Mouse (Mus musculus): ENCODE data around the gene Uchl3. TPM values are rescaled to one million over a fixed set of nuclear protein-coding genes. Genes with fewer than 3 reads are reported as not detected.

Uchl3 gene
- polyA plus RNA-seq, 1 experiment, result 38.9 TPM

- TF ChIP-seq MYOG (IDR thresholded peaks at IDR 0.05; ENCODE audit: control insufficient read depth, extremely low read depth, insufficient read length), result no peak
- TF ChIP-seq CEBPB (IDR thresholded peaks at IDR 0.05; ENCODE audit: low read depth), result no peak
- no peak for TF ChIP-seq MYOD1 (IDR thresholded peaks at IDR 0.05; ENCODE audit: control insufficient read depth, insufficient read length, low read depth)
- no peak for TF ChIP-seq MAX (IDR thresholded peaks at IDR 0.05)
- no peak for TF ChIP-seq USF1 (IDR thresholded peaks at IDR 0.05; ENCODE audit: low read depth)
- no peak for TF ChIP-seq CTCF (IDR thresholded peaks at IDR 0.05; ENCODE audit: control insufficient read depth, insufficient read depth, insufficient read length)
- no peak for TF ChIP-seq FOSL1 (IDR thresholded peaks at IDR 0.05; ENCODE audit: insufficient read depth, low read length, poor library complexity, severe bottlenecking)
- Histone ChIP-seq H3K79me3 (ENCODE audit: low read depth) (no peaks in the 10 kb centered on the region), H3K36me3 (ENCODE audit: control insufficient read depth, insufficient read depth) (no peaks in the 10 kb centered on the region), H3K4me3 (ENCODE audit: insufficient read depth, poor library complexity, severe bottlenecking) (no peak overlapping the region), H3ac (ENCODE audit: control insufficient read depth, insufficient read length, low read depth) (no peak overlapping the region), H3K79me2 (ENCODE audit: control insufficient read depth, insufficient read depth) (no peaks in the 10 kb centered on the region), H3K27me3 (ENCODE audit: control insufficient read depth, insufficient read depth, insufficient read length) (peaks cover 21% of the 10 kb centered on the region)
Measured at GRCm38 (mm10) chr14:101714414-101714813, 60.6 kb downstream of the Uchl3 start.

GRCm38 (mm10) chr14:101729237-101729971 lies 75.6 kb downstream of the Uchl3 start, which contains the start of the genes Gm9922 and Lmo7:
Gm9922 (minus strand) TSS chr14:101729814.
Lmo7 (plus strand) TSS chr14:101729957.
- TF ChIP-seq CTCF (IDR thresholded peaks at IDR 0.05; ENCODE audit: control insufficient read depth, insufficient read depth, insufficient read length), result no peak
- TF ChIP-seq FOSL1 (IDR thresholded peaks at IDR 0.05; ENCODE audit: insufficient read depth, low read length, poor library complexity, severe bottlenecking), result no peak
- H3K36me3 ChIP-seq (ENCODE audit: control insufficient read depth, insufficient read depth), result no peaks in the 10 kb centered on the region
- H3ac ChIP-seq (ENCODE audit: control insufficient read depth, insufficient read length, low read depth), result peak within 1 kb of the TSS; percentile 19
- H3K27me3 ChIP-seq (ENCODE audit: control insufficient read depth, insufficient read depth, insufficient read length), result peaks cover 3% of the 10 kb centered on the region
- H3K79me2 ChIP-seq (ENCODE audit: control insufficient read depth, insufficient read depth), result no peaks in the 10 kb centered on the region
- H3K4me3 ChIP-seq (ENCODE audit: insufficient read depth, poor library complexity, severe bottlenecking), result peak within 1 kb of the TSS; percentile 28
- H3K79me3 ChIP-seq (ENCODE audit: low read depth), result no peaks in the 10 kb centered on the region

- Histone ChIP-seq H3K4me3 (ENCODE audit: insufficient read depth, poor library complexity, severe bottlenecking) (peak overlapping the region; percentile 28), H3K79me3 (ENCODE audit: low read depth) (no peaks in the 10 kb centered on the region), H3K79me2 (ENCODE audit: control insufficient read depth, insufficient read depth) (no peaks in the 10 kb centered on the region), H3ac (ENCODE audit: control insufficient read depth, insufficient read length, low read depth) (peak overlapping the region; percentile 3), H3K36me3 (ENCODE audit: control insufficient read depth, insufficient read depth) (no peaks in the 10 kb centered on the region), H3K27me3 (ENCODE audit: control insufficient read depth, insufficient read depth, insufficient read length) (peaks cover 3% of the 10 kb centered on the region)
- no peak for TF ChIP-seq USF1 (IDR thresholded peaks at IDR 0.05; ENCODE audit: low read depth)
- TF ChIP-seq CTCF (IDR thresholded peaks at IDR 0.05; ENCODE audit: control insufficient read depth, insufficient read depth, insufficient read length), result no peak
- TF ChIP-seq MYOG (IDR thresholded peaks at IDR 0.05; ENCODE audit: control insufficient read depth, extremely low read depth, insufficient read length), result no peak
- TF ChIP-seq FOSL1 (IDR thresholded peaks at IDR 0.05; ENCODE audit: insufficient read depth, low read length, poor library complexity, severe bottlenecking), result no peak
- TF ChIP-seq MYOD1 (IDR thresholded peaks at IDR 0.05; ENCODE audit: control insufficient read depth, insufficient read length, low read depth), result no peak
- TF ChIP-seq MAX (IDR thresholded peaks at IDR 0.05), result no peak
- TF ChIP-seq CEBPB (IDR thresholded peaks at IDR 0.05; ENCODE audit: low read depth), result no peak
Measured at GRCm38 (mm10) chr14:101729972-101730692, 76.4 kb downstream of the Uchl3 start.

GRCm38 (mm10) chr14:101733542-101734303 lies 80.0 kb downstream of the Uchl3 start:
- Histone ChIP-seq H3K79me3 (ENCODE audit: low read depth) (no peaks in the 10 kb centered on the region), H3K79me2 (ENCODE audit: control insufficient read depth, insufficient read depth) (no peaks in the 10 kb centered on the region), H3K36me3 (ENCODE audit: control insufficient read depth, insufficient read depth) (no peaks in the 10 kb centered on the region)

GRCm38 (mm10) chr14:101737501-101737900 lies 83.7 kb downstream of the Uchl3 start:
- TF ChIP-seq CEBPB (IDR thresholded peaks at IDR 0.05; ENCODE audit: low read depth) (no peak), FOSL1 (IDR thresholded peaks at IDR 0.05; ENCODE audit: insufficient read depth, low read length, poor library complexity, severe bottlenecking) (no peak), CTCF (IDR thresholded peaks at IDR 0.05; ENCODE audit: control insufficient read depth, insufficient read depth, insufficient read length) (no peak)
- Histone ChIP-seq H3K27me3 (ENCODE audit: control insufficient read depth, insufficient read depth, insufficient read length) (peaks cover 3% of the 10 kb centered on the region), H3K4me3 (ENCODE audit: insufficient read depth, poor library complexity, severe bottlenecking) (no peak overlapping the region), H3K36me3 (ENCODE audit: control insufficient read depth, insufficient read depth) (no peaks in the 10 kb centered on the region), H3K79me2 (ENCODE audit: control insufficient read depth, insufficient read depth) (no peaks in the 10 kb centered on the region), H3ac (ENCODE audit: control insufficient read depth, insufficient read length, low read depth) (no peak overlapping the region), H3K79me3 (ENCODE audit: low read depth) (no peaks in the 10 kb centered on the region)

More at GRCm38 (mm10) chr14:101733542-101734303, 80.0 kb downstream of the Uchl3 start:
- no peak overlapping the region for H3ac ChIP-seq (ENCODE audit: control insufficient read depth, insufficient read length, low read depth)
- TF ChIP-seq USF1 (IDR thresholded peaks at IDR 0.05; ENCODE audit: low read depth) (no peak), FOSL1 (IDR thresholded peaks at IDR 0.05; ENCODE audit: insufficient read depth, low read length, poor library complexity, severe bottlenecking) (no peak), MYOD1 (IDR thresholded peaks at IDR 0.05; ENCODE audit: control insufficient read depth, insufficient read length, low read depth) (no peak), MYOG (IDR thresholded peaks at IDR 0.05; ENCODE audit: control insufficient read depth, extremely low read depth, insufficient read length) (no peak), CEBPB (IDR thresholded peaks at IDR 0.05; ENCODE audit: low read depth) (no peak), MAX (IDR thresholded peaks at IDR 0.05) (no peak), CTCF (IDR thresholded peaks at IDR 0.05; ENCODE audit: control insufficient read depth, insufficient read depth, insufficient read length) (no peak)
- H3K4me3 ChIP-seq (ENCODE audit: insufficient read depth, poor library complexity, severe bottlenecking), result no peak overlapping the region
- peaks cover 3% of the 10 kb centered on the region for H3K27me3 ChIP-seq (ENCODE audit: control insufficient read depth, insufficient read depth, insufficient read length)

Other genes starting within 250 kb of the Uchl3 start
- 1.9 TPM for gene Tbc1d4, start 44.8 kb upstream of the Uchl3 start, polyA plus RNA-seq (2012; fragmentation: generic; extraction: Trizol)
- 38.7 TPM for gene Commd6, start 13.3 kb upstream of the Uchl3 start, polyA plus RNA-seq (2012; fragmentation: generic; extraction: Trizol)
- 0.15 TPM for gene Gm9922, start 75.8 kb downstream of the Uchl3 start, polyA plus RNA-seq (2012; fragmentation: generic; extraction: Trizol)
- gene Lmo7, start 76.0 kb downstream of the Uchl3 start, polyA plus RNA-seq (2012; fragmentation: generic; extraction: Trizol), result 18.8 TPM

All from C2C12 (cell line).